Mouse (Mus musculus) embryonic fibroblast, embryonic 13.5 days (primary cell): ENCODE results near the gene Psmb9.

Experiments
- CTCF ChIP-seq: IDR thresholded peaks from 2 replicates; pipeline ENCODE4 v1.5.1; 2011; ENCODE audit warnings: mild to moderate bottlenecking, control low read depth, low read length, moderate library complexity, borderline replicate concordance; ENCODE audit not compliant: insufficient read depth
- POLR2A ChIP-seq: IDR thresholded peaks from 2 replicates; pipeline ENCODE4 v1.6.1; 2011; ENCODE audit warnings: low read depth, mild to moderate bottlenecking, control low read depth, low read length, moderate library complexity

DNA sequence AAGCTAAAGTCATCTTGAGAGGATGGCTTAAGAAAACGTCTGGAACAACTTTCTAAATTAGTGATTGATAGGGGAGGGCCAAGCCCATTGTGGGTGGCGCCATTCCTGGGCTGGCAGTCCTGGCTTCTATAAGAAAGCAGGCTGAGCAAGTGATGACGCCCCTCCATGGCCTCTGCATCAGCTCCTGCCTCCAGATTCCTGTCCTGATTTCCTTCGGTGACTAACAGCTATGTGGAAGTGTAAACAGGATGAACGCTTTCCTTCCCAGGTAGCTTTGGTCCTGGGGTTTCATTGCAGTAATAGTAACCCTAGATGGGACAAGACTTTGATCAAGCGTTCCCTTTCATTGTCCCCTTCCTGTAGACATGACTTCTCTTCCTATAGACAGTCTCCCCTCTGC is 8.5 kb downstream of the Psmb9 start:
- TF ChIP-seq CTCF = no peak
- no peak for TF ChIP-seq POLR2A
